Mouse (Mus musculus) bone marrow, adult 2 months (tissue): ENCODE measurements around the gene Gen1.

ENCODE experiments used
- CTCF ChIP-seq: fragments of 200-500 bp; IDR thresholded peaks from 2 replicates; pipeline ENCODE4 v1.5.1; 2011; ENCODE audit warnings: low read length, control low read depth; ENCODE audit not compliant: control insufficient read depth, insufficient read depth
- POLR2A ChIP-seq: fragments of 200-500 bp; IDR thresholded peaks from 2 replicates; pipeline ENCODE4 v1.6.1; 2011; ENCODE audit warnings: low read depth, mild to moderate bottlenecking, control low read depth, low read length, borderline replicate concordance; ENCODE audit not compliant: control insufficient read depth

GRCm38 (mm10) chr12:11306753-11307645, 41.4 kb upstream of the Gen1 start:
- TF ChIP-seq POLR2A (no peak), CTCF (no peak)
